Mouse (Mus musculus) large intestine, adult 2 months (tissue): ENCODE results near the gene Slc46a3. TPM values are rescaled to one million over a fixed set of nuclear protein-coding genes. Genes with fewer than 3 reads are reported as not detected.

Experiments used
- DNase-seq: peaks from one replicate; pipeline ENCODE4 v3.0.0-alpha.2; 2012; ENCODE audit warnings: low read depth, low spot score
- WGBS: fragments of 180-500 bp; shearing (Covaris S2); methylation state at CpG from one replicate; pipeline ENCODE4 v1.1.7; 2018; 5-methylcytosine and 5-hydroxymethylcytosine counted together
- polyA plus RNA-seq: library from polyadenylated mRNA; depleted of rRNA; stranded (reverse); fragments of >200 nt; gene quantifications from 2 replicates; pipeline ENCODE4 v1.2.3, GENCODE M21; 2012; rRNA removed

Gene Slc46a3
- polyA plus RNA-seq, 1 experiment, result 136 TPM

DNA sequence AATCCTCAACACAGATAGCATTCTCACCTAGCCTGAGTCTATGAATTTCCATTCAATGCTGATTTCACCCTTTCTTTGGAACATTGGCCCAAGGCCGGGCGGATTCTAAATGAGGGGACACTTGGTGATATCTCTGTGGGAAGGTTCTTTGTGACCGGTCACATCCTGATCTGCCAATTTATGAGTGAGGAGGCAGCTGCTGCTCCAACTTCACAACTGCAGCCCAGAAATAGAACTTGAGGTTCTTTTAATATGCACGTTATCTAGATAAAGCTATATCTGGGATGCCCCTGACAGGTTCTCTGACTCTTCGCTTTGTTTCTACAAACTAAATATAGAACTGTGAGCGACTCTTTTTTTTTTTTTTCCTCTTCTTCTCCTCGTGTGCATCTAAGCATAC, 44.4 kb downstream of the Slc46a3 start:
- 61% methylated on average over 7 of the region's 7 CpGs for WGBS
- DNase-seq, result no peak

DNA sequence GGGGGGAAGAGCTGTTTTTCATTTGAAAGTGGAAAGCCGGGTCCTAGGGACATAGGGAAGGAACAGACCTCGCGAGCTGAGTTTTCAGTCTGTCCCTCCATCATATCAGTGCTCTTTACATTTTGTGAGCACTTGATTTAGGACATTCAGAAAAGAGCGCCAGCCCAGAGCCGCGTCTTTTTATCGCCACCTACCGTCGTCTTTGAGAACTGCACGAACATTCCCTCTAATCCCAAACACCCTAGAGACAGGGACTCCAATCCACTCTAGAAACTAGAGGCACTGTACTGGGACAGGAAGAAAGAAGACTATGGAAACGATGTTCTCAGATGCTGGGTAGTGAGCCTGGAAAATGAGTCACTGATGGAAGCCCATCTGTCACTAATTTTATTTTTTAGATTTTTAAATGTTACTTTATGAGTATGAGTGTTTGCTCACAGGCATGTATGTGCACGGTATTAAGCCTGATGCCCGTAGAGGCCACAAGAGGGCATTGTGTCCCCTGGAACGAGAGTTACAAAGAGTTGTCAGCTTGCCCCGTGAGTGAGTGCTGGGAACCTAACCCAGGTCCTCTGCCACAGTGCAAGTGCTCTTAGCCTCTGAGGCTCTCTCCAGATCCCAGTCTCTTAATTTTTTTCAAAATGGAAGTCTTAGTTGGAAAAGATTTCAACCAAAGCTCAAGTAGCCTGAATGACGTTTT, 46.3 kb downstream of the Slc46a3 start:
- 22% methylated on average over 16 of the region's 16 CpGs for WGBS
- no peak for DNase-seq

DNA sequence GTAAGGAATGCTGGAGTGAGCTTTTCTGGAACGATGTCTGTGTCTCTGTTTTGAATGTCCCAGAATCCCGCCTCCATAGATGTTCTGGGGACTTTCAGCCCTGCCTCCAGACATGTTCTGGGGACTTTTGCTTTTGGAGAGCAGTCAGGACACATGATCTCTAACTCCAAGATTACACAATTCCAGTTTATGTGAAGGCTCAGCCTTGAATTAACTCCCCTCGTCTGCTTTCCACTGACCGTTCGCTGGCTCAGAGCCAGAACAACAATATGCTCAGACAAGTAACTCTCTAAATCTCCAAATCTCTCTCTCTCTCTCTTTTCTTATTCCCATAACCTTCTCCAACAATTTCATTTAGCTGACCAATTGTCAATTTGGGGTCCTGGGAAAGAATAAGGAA, 47.3 kb downstream of the Slc46a3 start:
- no peak for DNase-seq
- WGBS, result 46% methylated on average over 5 of the region's 5 CpGs

DNA sequence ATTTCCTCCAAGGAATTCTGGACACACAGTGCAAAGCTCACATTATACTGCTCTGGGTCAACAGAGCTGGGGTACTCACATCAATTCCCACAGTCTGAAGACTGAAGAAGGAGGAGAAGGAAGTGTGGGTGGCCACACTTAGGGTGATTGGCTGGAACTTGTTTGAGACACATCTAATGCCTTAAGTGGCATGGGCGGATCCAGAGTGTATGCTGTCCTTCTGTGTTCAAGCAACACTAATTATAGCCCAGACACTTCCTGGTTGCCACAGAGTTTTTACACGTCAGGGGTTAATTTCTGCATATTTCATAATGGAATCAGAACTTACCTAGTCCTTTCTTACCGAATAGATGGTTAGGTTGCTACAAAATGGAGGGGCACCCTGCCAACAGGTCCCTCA, 49.3 kb downstream of the Slc46a3 start:
- 42% methylated on average over 3 of the region's 3 CpGs for WGBS
- DNase-seq, result no peak

DNA sequence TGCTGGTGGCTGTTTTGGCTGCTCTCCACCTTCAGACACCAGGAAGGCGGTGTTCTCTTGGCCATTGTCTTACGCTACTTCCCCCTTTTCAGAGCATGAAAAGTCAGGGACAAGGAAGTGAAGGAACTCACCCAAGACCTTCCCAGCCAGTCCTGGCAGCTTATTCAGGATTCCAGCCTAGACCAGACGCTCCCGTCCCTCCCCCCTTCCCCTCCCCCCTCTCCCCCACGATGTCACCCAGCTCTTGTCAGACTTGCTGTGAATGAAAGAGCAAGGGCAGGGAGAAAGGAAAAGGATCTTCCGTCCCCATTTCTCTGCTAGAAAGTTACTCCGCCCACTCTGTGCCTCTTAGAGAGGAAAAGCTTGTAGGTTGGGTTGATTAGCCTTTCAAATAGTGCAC, 51.3 kb downstream of the Slc46a3 start:
- 60% methylated on average over 7 of the region's 7 CpGs for WGBS
- no peak for DNase-seq

DNA sequence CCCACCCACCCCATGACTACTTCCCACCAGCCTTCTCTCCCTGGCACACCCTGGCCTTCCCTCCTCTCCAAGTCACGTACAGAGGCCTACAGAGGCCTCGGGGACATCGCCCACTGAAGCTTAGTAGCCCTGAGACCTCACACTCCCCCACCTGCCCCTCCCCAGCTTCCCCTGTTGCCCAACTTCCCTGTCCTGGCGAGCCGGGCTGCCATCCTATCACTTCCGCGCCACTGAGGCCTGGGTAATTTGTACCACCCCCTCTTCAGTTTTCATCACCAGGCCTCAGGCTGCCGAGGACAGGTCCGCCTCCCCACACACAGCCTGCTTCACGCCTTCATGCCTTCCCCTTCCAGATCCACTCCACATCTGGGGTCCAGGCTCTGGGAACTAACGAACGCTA, 55.2 kb downstream of the Slc46a3 start:
- 84% methylated on average over 12 of the region's 12 CpGs for WGBS
- no peak for DNase-seq

DNA sequence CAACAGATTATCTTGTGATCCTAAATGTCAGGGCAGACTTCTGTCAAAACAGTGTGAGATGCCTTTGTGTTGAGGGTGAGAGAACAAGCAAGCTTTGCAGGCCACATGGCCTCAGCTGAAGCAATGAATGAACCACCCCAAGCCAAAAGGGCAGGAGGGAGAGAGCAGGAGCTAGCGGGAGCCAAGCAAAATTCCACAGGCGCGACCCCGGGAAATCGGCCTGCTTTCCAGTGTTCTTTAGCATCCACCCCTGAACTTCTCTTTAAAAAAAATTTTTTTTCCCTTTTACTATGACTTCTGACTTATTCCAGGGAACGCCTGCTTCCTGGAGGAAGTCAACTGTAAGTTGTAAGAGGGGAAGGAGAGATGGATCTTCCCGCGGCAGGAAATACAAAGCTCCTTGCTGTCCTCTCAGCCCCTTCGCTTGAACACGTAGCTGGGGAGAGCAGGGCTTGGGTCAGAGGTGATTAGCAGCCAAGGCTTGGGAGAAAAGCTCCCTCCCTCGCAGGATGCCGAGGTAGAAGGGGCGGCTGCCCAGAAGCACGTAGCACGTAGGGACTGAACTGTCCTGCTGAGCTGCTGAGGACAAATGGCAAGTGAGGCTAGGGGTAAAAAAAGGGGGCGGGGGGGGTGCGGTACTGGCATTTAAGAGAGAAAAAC, 59.6 kb downstream of the Slc46a3 start:
- WGBS, result 30% methylated on average over 17 of the region's 17 CpGs
- DNase-seq, result no peak

DNA sequence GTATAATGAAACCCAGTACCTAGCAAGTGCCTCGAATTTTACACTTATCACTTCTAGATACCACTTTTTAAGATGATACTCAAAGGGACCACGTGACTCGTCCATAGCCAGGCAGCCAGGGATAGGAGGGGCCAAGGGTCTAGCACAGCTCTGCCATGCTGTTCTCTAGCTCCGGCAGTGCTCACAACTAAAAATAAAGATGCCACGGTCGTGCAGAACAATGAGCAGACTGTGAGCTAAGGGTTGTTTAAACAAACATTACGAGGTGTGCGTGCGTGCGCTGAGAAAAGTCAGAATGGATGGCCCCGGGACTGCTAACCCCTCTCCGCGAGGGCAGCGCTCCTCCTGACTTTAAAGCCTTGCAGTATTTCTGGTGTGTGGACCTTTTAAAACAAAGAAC, 61.8 kb downstream of the Slc46a3 start:
- no peak for DNase-seq
- 11% methylated on average over 14 of the region's 14 CpGs for WGBS

DNA sequence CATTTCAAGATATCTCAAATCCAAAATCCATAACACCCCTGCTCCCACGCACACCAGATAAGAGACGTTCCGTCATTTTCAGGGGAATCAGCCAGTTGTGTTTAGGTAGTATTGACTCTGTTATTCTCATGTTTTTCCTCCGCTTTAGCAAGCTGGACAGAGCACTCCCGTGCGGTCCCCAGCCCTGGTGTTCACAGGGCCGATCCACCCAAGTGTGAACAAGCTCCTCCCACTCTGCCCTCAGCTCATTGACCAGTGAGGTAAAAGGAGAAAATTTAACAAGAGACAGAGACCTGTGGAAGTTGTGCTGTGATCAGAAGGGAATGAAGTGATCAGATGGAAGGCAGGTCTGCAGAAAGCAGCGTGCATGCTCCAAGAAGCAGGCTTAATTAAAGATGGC, 65.8 kb downstream of the Slc46a3 start:
- DNase-seq, result no peak
- WGBS, result 82% methylated on average over 8 of the region's 8 CpGs

Other genes with a start within 250 kb of the Slc46a3 start
- gene Flt1, start 168.8 kb downstream of the Slc46a3 start, polyA plus RNA-seq, result 1.8 and 3.2 TPM in 2 replicates
- 108 and 132 TPM in 2 replicates for gene Pomp, start 34.4 kb downstream of the Slc46a3 start, polyA plus RNA-seq
- gene Mtus2, start 62.5 kb upstream of the Slc46a3 start, polyA plus RNA-seq, result 2.2 and 3.2 TPM in 2 replicates